Mouse (Mus musculus) liver, adult 2 months (tissue): ENCODE measurements at regions not wholly inside any gene's neighbourhood (a gene's known extent, or its start where the extent isn't known, plus 50 kb on each side); places are given as distances from the start of the nearest gene placed in this dataset.

ENCODE experiments used
- CTCF ChIP-seq: fragments of 200-500 bp; IDR thresholded peaks from 2 replicates; pipeline ENCODE4 v1.5.1; 2011; ENCODE audit warnings: low read depth, low read length, control low read depth
- POLR2A ChIP-seq: fragments of 200-500 bp; IDR thresholded peaks from 2 replicates; pipeline ENCODE4 v1.6.1; 2011; ENCODE audit warnings: low read length, control low read depth; ENCODE audit not compliant: insufficient read depth; ENCODE audit errors: extremely low read depth

- TF ChIP-seq CTCF (no peak), POLR2A (no peak)
These were observed 88.8 kb downstream of the Ttc32 start for GRCm38 (mm10) chr12:9118576-9118975.
